Mouse (Mus musculus): ENCODE results near the gene 4930426L09Rik.

The 4930426L09Rik gene

GRCm38 (mm10) chr2:19016839-19017238 lies 18.7 kb downstream of the 4930426L09Rik start:
- no peak for DNase-seq

- DNase-seq, result no peak
Measured at GRCm38 (mm10) chr2:19018034-19018433, 19.9 kb downstream of the 4930426L09Rik start.

GRCm38 (mm10) chr2:19024807-19025206 lies 26.7 kb downstream of the 4930426L09Rik start:
- DNase-seq, result no peak

- DNase-seq, result no peak
Measured at GRCm38 (mm10) chr2:19037430-19037829, 39.3 kb downstream of the 4930426L09Rik start.

GRCm38 (mm10) chr2:19037907-19038570 lies 39.9 kb downstream of the 4930426L09Rik start:
- DNase-seq, result no peak

GRCm38 (mm10) chr2:19048225-19048624 lies 50.1 kb downstream of the 4930426L09Rik start:
- no peak for DNase-seq

- DNase-seq, result no peak
Measured at GRCm38 (mm10) chr2:19049341-19049740, 51.2 kb downstream of the 4930426L09Rik start.

Data from cerebellum, postnatal 36 days (tissue).